In the genomic region with DNA sequence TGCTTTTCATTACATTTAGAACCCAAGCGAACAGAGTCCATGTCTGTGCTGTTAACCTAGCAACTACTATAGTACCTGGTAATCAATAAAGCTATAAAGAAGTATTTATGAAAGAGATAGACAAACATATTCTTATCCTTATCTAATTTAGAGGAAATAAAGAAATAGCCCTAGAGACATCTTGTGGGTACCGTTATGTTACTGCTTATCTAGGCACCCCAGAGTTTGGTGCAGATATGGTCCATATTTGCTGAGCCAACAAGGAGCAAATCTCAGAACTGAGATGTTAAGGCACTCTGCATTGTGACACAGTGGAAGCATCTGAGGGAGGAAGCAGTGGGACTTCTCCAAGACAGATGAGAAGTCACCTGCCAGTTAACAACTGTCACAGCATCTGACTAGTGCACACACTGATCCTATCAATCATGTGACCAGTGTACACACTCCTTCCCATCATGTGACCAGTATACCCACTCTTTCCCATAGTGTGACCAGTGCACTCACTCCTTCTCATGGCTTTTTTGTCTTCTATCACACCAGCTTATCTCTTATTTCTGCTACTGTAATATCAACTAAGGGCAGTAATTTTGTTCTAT, we compare ENCODE assay signal across 25 mouse cellular contexts.
DNase-seq lines count a peak whose midpoint lies in the region; ATAC-seq lines count a peak whose summit lies in the region.
"Had no signal": no experiment of that assay in that cellular context is flagged by ENCODE, and none has a peak within 500 bp of the region (broad histone marks: within the 10 kb centered on the region; RNA-seq: fewer than 3 reads in every experiment).

No protein-coding gene starts in this region.

- no peaks in the 10 kb centered on the region for H3K9me3 ChIP-seq in megakaryocyte, embryonic 14.5 days
- H3K9me3 ChIP-seq: embryonic facial prominence, embryonic 13.5 days; embryonic facial prominence, embryonic 15.5 days; forebrain, embryonic 10.5 days; forebrain, embryonic 12.5 days had no signal

- no peaks in the 10 kb centered on the region for H3K36me3 ChIP-seq in megakaryocyte, embryonic 14.5 days (replicated peaks; ENCODE audit: low read length)
- H3K36me3 ChIP-seq: embryonic facial prominence, embryonic 13.5 days; embryonic facial prominence, embryonic 15.5 days; forebrain, embryonic 10.5 days; forebrain, embryonic 12.5 days had no signal

- H3K27me3 ChIP-seq in megakaryocyte, embryonic 14.5 days (replicated peaks): no peaks in the 10 kb centered on the region
- H3K27me3 ChIP-seq: CH12.LX; embryonic facial prominence, embryonic 13.5 days; embryonic facial prominence, embryonic 15.5 days; forebrain, embryonic 12.5 days; Patski had no signal

- ATAC-seq in megakaryocyte, adult 5-6 weeks (ENCODE audit: poor library complexity, severe bottlenecking): no peak
- ATAC-seq in megakaryocyte progenitor cell, adult 5-6 weeks (replicated peaks; ENCODE audit: poor library complexity): 0 out of 2 replicates have a peak, but pooled peaks have one; percentile 11
- ATAC-seq: activated CD4-positive, CD25-positive, alpha-beta regulatory T cell, adult 4 months; CD4-positive, CD25-positive, alpha-beta regulatory T cell, adult 4 months; forebrain, embryonic 14.5 days; forebrain, embryonic 16.5 days; Patski had no signal

- no peaks in the 10 kb centered on the region for H3K4me1 ChIP-seq in megakaryocyte, embryonic 14.5 days
- H3K4me1 ChIP-seq: embryonic facial prominence, embryonic 13.5 days; embryonic facial prominence, embryonic 15.5 days; forebrain, embryonic 10.5 days; forebrain, embryonic 12.5 days had no signal

- no peak for DNase-seq in right cerebral cortex, postnatal 25 days
- no peak for DNase-seq in ovary, postnatal 36 days (ENCODE audit: low spot score)
- DNase-seq: adrenal gland, adult 8-10 months; adrenal gland, postnatal 14 days; adrenal gland, postnatal 36 days; B cell, adult 2 months; cerebellum, adult 11-12 months; cerebellum, adult 2 months; cerebellum, adult 9-10 months; cerebellum, postnatal 10 days; cerebellum, postnatal 25 days had no signal

- peak overlapping the region; percentile 54 for H3K4me3 ChIP-seq in megakaryocyte, embryonic 14.5 days (replicated peaks)
- H3K4me3 ChIP-seq: embryonic facial prominence, embryonic 13.5 days; embryonic facial prominence, embryonic 15.5 days; erythroblast, embryonic 14.5 days; forebrain, embryonic 10.5 days; forebrain, embryonic 12.5 days had no signal
